Mouse (Mus musculus): ENCODE measurements around the gene Olfr961. TPM values are rescaled to one million over a fixed set of nuclear protein-coding genes. Genes with fewer than 3 reads are reported as not detected.

Gene Olfr961
- total RNA-seq (2021), result not detected

DNA sequence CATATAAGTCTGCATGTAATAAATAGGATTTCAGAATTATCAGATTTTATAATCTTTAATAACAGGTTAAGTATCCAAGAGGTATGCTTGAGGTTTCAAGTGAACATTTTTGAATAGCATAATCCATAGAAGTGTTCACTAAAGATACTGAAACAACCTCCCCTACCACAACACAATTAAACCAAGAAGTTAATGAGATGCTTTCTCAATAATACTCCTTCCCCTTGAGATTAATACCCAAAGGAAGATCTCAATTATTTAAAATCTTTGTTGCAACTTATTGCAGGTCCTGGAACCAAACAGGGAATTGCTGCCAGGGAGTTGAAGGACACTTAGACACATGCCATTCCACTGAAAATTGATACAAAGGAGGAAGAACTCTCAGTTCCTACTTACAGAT, at the start of gene Olfr961:
Gene Olfr961, plus strand, starts transcription at position 301 of the 400 bp plus-strand sequence.
- no peak for DNase-seq (ENCODE audit: low spot score in 2 of 2)
- intact Hi-C loops (cut with DNase I), result no loop called here

GRCm38 (mm10) chr9:39602536-39603332, 42.2 kb upstream of the Olfr961 start:
- intact Hi-C loops (cut with DNase I), result no loop called here
- peak; percentile 5 to 7 for DNase-seq (ENCODE audit: low spot score in 2 of 2)

DNA sequence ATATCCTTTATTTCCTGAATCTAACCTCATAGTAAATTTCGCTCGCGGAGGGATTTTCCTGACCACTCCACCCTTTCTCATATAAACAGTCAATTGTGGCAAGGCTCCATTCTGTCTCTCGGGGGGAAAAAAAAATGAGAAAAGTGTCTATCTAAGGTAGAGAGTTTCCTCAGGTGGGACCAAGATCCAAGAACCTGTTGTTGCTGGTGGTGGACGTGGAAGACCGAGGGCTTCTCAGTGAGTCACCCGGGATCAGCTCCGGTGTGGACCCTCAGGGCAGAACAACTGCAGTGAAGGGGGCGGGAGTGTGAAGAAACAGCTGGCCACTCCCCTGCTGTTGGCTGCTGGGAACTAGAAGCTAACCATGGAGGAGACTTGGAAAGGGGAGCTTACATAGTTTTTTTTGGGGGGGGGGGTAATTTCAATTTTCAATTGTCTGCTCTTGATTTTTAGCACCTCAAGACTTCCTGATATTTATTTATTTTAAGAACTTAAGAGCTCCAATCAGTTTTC, 41.5 kb upstream of the Olfr961 start:
- no peak for DNase-seq (ENCODE audit: low spot score in 2 of 2)
- intact Hi-C loops (cut with DNase I), result no loop called here

DNA sequence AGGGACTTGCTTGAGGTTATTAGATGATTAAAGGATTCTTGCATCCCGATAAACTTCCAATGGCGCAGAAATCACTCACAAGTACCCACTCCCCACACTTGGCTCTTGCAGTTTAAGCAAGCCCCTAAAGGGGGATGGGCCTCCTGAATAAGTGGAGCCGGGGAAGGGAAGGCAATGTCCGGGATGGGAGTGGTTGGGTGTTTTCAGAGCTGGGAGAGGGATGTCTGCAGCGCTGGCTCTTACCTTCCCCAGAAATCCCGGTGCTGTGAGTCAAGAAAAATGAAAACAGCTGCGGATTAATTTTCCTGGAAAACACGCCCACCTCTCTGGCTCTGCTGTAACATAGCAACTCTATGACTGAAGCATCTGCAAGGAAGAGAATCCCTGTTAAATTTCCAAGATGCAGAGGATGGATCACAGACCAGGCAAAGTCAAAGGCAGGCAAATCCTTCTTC, 40.9 kb upstream of the Olfr961 start, which contains the start of gene AW551984:
Gene AW551984, minus strand, starts transcription at position 405 of the 455 bp plus-strand sequence.
- peak in 1 of 2 experiments; percentile 4 for DNase-seq (ENCODE audit: low spot score in 2 of 2)

GRCm38 (mm10) chr9:39608497-39608896, 36.4 kb upstream of the Olfr961 start:
- no peak for DNase-seq (ENCODE audit: low spot score in 2 of 2)
- intact Hi-C loops (cut with DNase I), result no loop called here

More for the DNA sequence above, 40.9 kb upstream of the Olfr961 start, which contains the start of gene AW551984:
- intact Hi-C loops (cut with DNase I), result no loop called here

DNA sequence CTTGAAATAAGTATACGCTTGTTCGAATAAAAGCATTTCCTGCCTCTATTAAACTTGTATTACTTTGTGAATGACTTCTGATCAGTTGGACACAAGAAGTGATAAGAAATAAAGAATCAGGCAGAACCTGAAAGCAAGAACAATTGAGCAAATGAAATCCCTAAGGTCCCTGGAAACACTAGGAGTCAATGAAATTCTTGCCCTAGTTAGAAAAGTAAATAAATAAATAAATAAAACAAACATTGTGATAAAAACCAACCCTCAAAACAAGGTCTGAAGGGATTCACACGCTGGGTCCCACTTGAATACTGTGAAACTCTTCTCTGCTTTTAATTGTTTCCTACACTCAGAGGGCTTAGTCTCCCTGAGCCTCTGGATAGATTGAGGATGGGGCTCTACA, 34.5 kb upstream of the Olfr961 start, which contains the start of gene Olfr148:
Gene Olfr148, plus strand, starts transcription at position 301 of the 400 bp plus-strand sequence.
- intact Hi-C loops (cut with DNase I), result no loop called here
- DNase-seq (ENCODE audit: low spot score in 2 of 2), result no peak

DNA sequence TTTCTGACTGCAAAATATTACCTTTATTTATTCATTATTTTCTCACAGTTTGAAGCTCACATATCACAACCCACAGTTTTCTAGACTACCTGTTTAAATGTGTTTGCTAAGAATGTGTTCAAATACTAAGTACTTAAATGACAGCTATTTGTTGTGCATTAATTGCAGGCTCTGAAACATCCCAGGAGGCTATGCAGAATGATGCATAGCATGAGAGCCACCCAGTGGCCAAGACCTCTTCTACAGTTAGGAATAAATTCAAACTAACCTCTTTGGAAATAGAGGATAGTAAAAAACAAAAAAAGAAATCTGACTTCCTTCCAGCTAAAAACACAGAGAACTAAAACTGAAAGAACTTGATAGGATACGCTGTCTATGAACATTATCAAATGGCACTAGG, 32.9 kb upstream of the Olfr961 start:
- intact Hi-C loops (cut with DNase I), result no loop called here
- DNase-seq (ENCODE audit: low spot score in 2 of 2), result no peak

GRCm38 (mm10) chr9:39621073-39621472, 23.8 kb upstream of the Olfr961 start, which contains the start of gene Olfr960:
Olfr960 (plus strand) TSS chr9:39621373.
- intact Hi-C loops (cut with DNase I), result no loop called here
- no peak for DNase-seq (ENCODE audit: low spot score in 2 of 2)

GRCm38 (mm10) chr9:39623783-39624182, 21.1 kb upstream of the Olfr961 start:
- intact Hi-C loops (cut with DNase I), result no loop called here
- no peak for DNase-seq (ENCODE audit: low spot score in 2 of 2)

- DNase-seq (ENCODE audit: low spot score in 2 of 2), result no peak
- intact Hi-C loops (cut with DNase I), result no loop called here
Measured at GRCm38 (mm10) chr9:39624711-39625110, 20.2 kb upstream of the Olfr961 start.

- intact Hi-C loops (cut with DNase I), result no loop called here
- no peak for DNase-seq (ENCODE audit: low spot score in 2 of 2)
Measured at GRCm38 (mm10) chr9:39629069-39629468, 15.8 kb upstream of the Olfr961 start.

DNA sequence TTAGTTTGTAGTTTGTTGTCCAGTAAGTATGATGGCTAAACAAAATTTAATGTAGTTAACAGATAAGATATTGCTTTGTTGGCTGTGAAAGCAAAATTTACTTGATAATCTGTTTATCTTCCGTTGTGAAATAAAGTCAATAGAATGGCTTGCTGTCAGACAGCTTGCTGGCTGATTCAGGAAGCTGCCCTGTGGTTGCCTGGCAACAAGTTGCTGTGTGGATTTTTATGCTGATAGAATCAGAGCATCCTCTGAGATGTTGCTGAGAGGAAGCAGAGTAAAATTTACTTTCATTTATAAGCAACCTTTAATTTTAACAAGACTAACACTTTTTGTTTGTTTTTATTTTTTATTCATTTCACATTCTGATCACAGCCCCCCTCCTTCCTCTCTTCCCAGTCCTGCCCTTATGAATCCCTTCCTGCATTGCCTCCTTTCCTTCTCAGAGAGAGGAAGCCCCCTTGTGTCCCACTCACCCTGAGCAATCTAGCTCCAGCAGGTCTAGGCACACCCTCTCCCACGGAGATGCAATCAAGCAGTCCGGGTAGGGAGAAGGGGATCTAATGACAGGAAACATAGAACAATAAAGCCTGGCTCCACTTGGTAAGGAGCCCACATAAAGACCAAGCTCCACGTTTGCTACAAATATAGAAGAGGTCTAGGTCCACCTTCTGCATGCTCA, 10.8 kb upstream of the Olfr961 start:
- intact Hi-C loops (cut with DNase I), result no loop called here

GRCm38 (mm10) chr9:39647382-39647781, 2.5 kb downstream of the Olfr961 start:
- no peak for DNase-seq (ENCODE audit: low spot score in 2 of 2)
- intact Hi-C loops (cut with DNase I), result no loop called here

More for the DNA sequence above, 10.8 kb upstream of the Olfr961 start:
- DNase-seq (ENCODE audit: low spot score in 2 of 2), result no peak

DNA sequence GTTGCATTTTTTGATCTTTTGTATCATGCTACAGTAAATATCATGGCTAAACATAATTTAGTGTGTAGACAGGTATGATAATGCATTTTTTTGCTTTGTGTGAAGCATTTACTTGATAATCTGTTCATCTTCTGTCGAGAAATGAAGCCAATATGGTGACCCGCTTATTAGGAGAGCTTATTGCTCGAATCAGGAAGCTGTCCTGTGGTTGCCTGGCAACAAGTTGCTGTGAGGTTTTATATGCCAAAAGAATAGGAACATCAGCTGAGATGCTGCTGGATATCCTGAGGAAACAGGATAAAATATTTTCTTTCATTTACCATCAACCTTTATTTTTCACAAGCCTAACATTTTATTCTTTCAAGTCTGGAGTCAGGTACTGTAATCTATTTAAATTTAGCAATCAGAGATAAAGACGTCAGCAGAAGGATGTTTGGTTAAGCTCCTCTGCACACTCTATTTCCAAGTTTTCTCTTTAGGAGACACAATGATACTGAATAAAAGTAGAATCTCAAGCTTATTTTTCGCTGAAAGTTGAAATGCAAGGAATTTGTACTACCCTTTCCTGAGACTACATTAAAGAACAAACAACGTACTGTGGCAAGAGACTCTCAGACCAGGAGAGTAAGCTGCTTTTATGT, 10.0 kb downstream of the Olfr961 start:
- intact Hi-C loops (cut with DNase I), result no loop called here
- no peak for DNase-seq (ENCODE audit: low spot score in 2 of 2)

GRCm38 (mm10) chr9:39666905-39667304, 22.0 kb downstream of the Olfr961 start, which contains the start of gene Olfr963:
Olfr963 (plus strand) TSS chr9:39667205.
- no peak for DNase-seq (ENCODE audit: low spot score in 2 of 2)
- intact Hi-C loops (cut with DNase I), result no loop called here

- intact Hi-C loops (cut with DNase I), result no loop called here
- DNase-seq (ENCODE audit: low spot score in 2 of 2), result no peak
Measured at GRCm38 (mm10) chr9:39669723-39670122, 24.8 kb downstream of the Olfr961 start.

DNA sequence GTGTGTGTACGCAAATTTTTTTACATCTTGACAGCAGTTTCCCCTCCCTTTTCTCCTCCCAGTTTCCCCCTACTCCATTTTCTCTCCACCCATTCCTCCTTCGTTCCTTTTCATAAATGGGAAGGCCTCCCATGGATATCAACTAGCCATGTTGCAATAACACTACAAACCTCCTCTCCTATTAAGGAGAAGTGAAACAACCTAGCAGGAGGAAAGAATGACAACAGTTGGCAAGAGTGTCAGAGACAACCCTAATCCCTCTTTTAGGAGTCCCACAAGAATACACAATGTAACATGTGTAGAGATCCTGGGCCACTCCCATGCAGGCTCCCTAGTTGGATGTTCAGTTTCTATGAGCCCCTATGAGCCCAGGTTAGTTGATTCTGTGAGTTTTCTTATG, 29.9 kb downstream of the Olfr961 start:
- intact Hi-C loops (cut with DNase I), result no loop called here
- no peak for DNase-seq (ENCODE audit: low spot score in 2 of 2)

GRCm38 (mm10) chr9:39678557-39678956, 33.7 kb downstream of the Olfr961 start:
- intact Hi-C loops (cut with DNase I), result no loop called here

GRCm38 (mm10) chr9:39679280-39679679, 34.4 kb downstream of the Olfr961 start:
- intact Hi-C loops (cut with DNase I), result no loop called here
- no peak for DNase-seq (ENCODE audit: low spot score in 2 of 2)

More at GRCm38 (mm10) chr9:39678557-39678956, 33.7 kb downstream of the Olfr961 start:
- no peak for DNase-seq (ENCODE audit: low spot score in 2 of 2)
